Mouse (Mus musculus) kidney, adult 2 months (tissue): ENCODE measurements around the gene Ddx23. TPM values are rescaled to one million over a fixed set of nuclear protein-coding genes. Genes with fewer than 3 reads are reported as not detected.

Source experiments
- DNase-seq: peaks from one replicate; pipeline ENCODE4 v3.0.0; 2021
- H3K27ac ChIP-seq: fragments of 200-500 bp; 2 replicates; pipeline ENCODE4 v1.5.1; 2012; ENCODE audit warnings: low read depth, low read length, control low read depth, inconsistent platforms; ENCODE audit not compliant: insufficient read depth
- H3K27me3 ChIP-seq: fragments of 200-500 bp; replicated peaks from 2 replicates; pipeline ENCODE4 v1.6.1; 2012; ENCODE audit warnings: mild to moderate bottlenecking, moderate library complexity, low read length, inconsistent platforms; ENCODE audit not compliant: control insufficient read depth, insufficient read depth
- H3K36me3 ChIP-seq: fragments of 200-500 bp; 2 replicates; pipeline ENCODE4 v1.6.1; 2012; ENCODE audit warnings: mild to moderate bottlenecking, moderate library complexity, low read length, inconsistent platforms; ENCODE audit not compliant: control insufficient read depth, insufficient read depth
- H3K4me1 ChIP-seq: fragments of 200-500 bp; 2 replicates; pipeline ENCODE4 v1.6.1; 2011; ENCODE audit warnings: low read length; ENCODE audit not compliant: control insufficient read depth, insufficient read depth
- H3K4me3 ChIP-seq: fragments of 200-500 bp; 2 replicates; pipeline ENCODE4 v1.5.1; 2011; ENCODE audit warnings: mild to moderate bottlenecking, low read depth, low read length, control low read depth; ENCODE audit not compliant: insufficient read depth
- CTCF ChIP-seq: fragments of 200-500 bp; conservative IDR thresholded peaks from 2 replicates; pipeline ENCODE4 v1.5.1; 2011; ENCODE audit warnings: low read depth, mild to moderate bottlenecking, control low read depth, low read length, moderate library complexity, mixed read lengths; ENCODE audit not compliant: insufficient read depth, insufficient read length
- POLR2A ChIP-seq: fragments of 200-500 bp; IDR thresholded peaks from one replicate; pipeline ENCODE4 v1.6.1; 2011; ENCODE audit warnings: low read depth, low read length, control low read depth
- WGBS: fragments of 180-500 bp; shearing (Covaris S2); methylation state at CpG from one replicate; pipeline ENCODE4 v1.1.7; 2018; 5-methylcytosine and 5-hydroxymethylcytosine counted together
- polyA plus RNA-seq: library from polyadenylated mRNA; depleted of rRNA; stranded (reverse); fragments of >200 nt; gene quantifications from 2 replicates; pipeline ENCODE4 v1.2.3, GENCODE M21; 2012

Ddx23 gene
- polyA plus RNA-seq, 1 experiment, result 23.8 TPM

- 45% methylated on average over 8 of the region's 8 CpGs for WGBS
- peaks cover 1% of the 10 kb centered on the region; the same call in 1 of the 2 replicates for H3K36me3 ChIP-seq
- H3K4me3 ChIP-seq, result no peak overlapping the region
- peak; percentile 64 for DNase-seq
- no peaks in the 10 kb centered on the region for H3K4me1 ChIP-seq
- 0 out of 2 replicates have a peak, but pooled peaks cover 2% of the 10 kb centered on the region for H3K27me3 ChIP-seq
- no peak for TF ChIP-seq POLR2A
- TF ChIP-seq CTCF, result no peak
- H3K27ac ChIP-seq, result 0 out of 2 replicates have a peak overlapping the region, but pooled peaks have one; percentile 9
Measured at GRCm38 (mm10) chr15:98640157-98640556, 22.5 kb downstream of the Ddx23 start.

GRCm38 (mm10) chr15:98637155-98637554, 25.5 kb downstream of the Ddx23 start:
- H3K4me3 ChIP-seq, result no peak overlapping the region
- H3K36me3 ChIP-seq, result no peaks in the 10 kb centered on the region
- 89% methylated on average over 3 of the region's 3 CpGs for WGBS
- 0 out of 2 replicates have a peak, but pooled peaks cover 2% of the 10 kb centered on the region for H3K27me3 ChIP-seq
- no peak for DNase-seq
- H3K4me1 ChIP-seq, result no peaks in the 10 kb centered on the region
- no peak for TF ChIP-seq POLR2A
- TF ChIP-seq CTCF, result no peak
- no peak overlapping the region for H3K27ac ChIP-seq

- 79% methylated on average over 5 of the region's 5 CpGs for WGBS
- 0 out of 2 replicates have a peak, but pooled peaks cover 2% of the 10 kb centered on the region for H3K27me3 ChIP-seq
- no peaks in the 10 kb centered on the region for H3K36me3 ChIP-seq
- no peak for DNase-seq
- no peak overlapping the region for H3K4me3 ChIP-seq
- no peak for TF ChIP-seq CTCF
- no peak for TF ChIP-seq POLR2A
- H3K27ac ChIP-seq, result no peak overlapping the region
- H3K4me1 ChIP-seq, result no peaks in the 10 kb centered on the region
Measured at GRCm38 (mm10) chr15:98636517-98636916, 26.2 kb downstream of the Ddx23 start.

- no peak for DNase-seq
- Histone ChIP-seq H3K27ac (no peak overlapping the region), H3K36me3 (no peaks in the 10 kb centered on the region), H3K4me3 (peak overlapping the region; percentile 66; the same call in 1 of the 2 replicates), H3K4me1 (no peaks in the 10 kb centered on the region), H3K27me3 (0 out of 2 replicates have a peak, but pooled peaks cover 2% of the 10 kb centered on the region)
- 23% methylated on average over 21 of the region's 21 CpGs for WGBS
- TF ChIP-seq CTCF (no peak), POLR2A (no peak)
Measured at GRCm38 (mm10) chr15:98635291-98635841, 27.3 kb downstream of the Ddx23 start.

- Histone ChIP-seq H3K27ac (no peak overlapping the region), H3K4me1 (no peaks in the 10 kb centered on the region), H3K36me3 (no peaks in the 10 kb centered on the region), H3K4me3 (peak overlapping the region; percentile 66), H3K27me3 (0 out of 2 replicates have a peak, but pooled peaks cover 2% of the 10 kb centered on the region)
- TF ChIP-seq CTCF, result no peak
- TF ChIP-seq POLR2A, result no peak
- 1% methylated on average over 64 of the region's 65 CpGs for WGBS
- DNase-seq, result peak; percentile 79
Measured at GRCm38 (mm10) chr15:98634541-98635081, 28.1 kb downstream of the Ddx23 start.

- no peak overlapping the region for H3K27ac ChIP-seq
- H3K36me3 ChIP-seq, result no peaks in the 10 kb centered on the region
- H3K27me3 ChIP-seq, result 0 out of 2 replicates have a peak, but pooled peaks cover 2% of the 10 kb centered on the region
- no peak for TF ChIP-seq CTCF
- no peak for TF ChIP-seq POLR2A
- no peak for DNase-seq
- peak overlapping the region; percentile 66 for H3K4me3 ChIP-seq
- H3K4me1 ChIP-seq, result no peaks in the 10 kb centered on the region
- 6% methylated on average over 25 of the region's 25 CpGs for WGBS
Measured at GRCm38 (mm10) chr15:98633822-98634470, 28.7 kb downstream of the Ddx23 start.

- no peak for DNase-seq
- H3K27ac ChIP-seq, result no peak overlapping the region
- H3K4me3 ChIP-seq, result no peak overlapping the region
- WGBS, result 16% methylated on average over 4 of the region's 4 CpGs
- H3K36me3 ChIP-seq, result no peaks in the 10 kb centered on the region
- H3K4me1 ChIP-seq, result no peaks in the 10 kb centered on the region
- TF ChIP-seq CTCF (no peak), POLR2A (no peak)
- 0 out of 2 replicates have a peak, but pooled peaks cover 2% of the 10 kb centered on the region for H3K27me3 ChIP-seq
Measured at GRCm38 (mm10) chr15:98632921-98633320, 29.8 kb downstream of the Ddx23 start.
